Mouse (Mus musculus): ENCODE measurements around the gene Gars.

The Gars gene

GRCm38 (mm10) chr6:55093431-55094146, 55.8 kb downstream of the Gars start:
- in situ Hi-C loops (cut with MboI, MseI), result no loop called here

GRCm38 (mm10) chr6:55098030-55098429, 60.2 kb downstream of the Gars start:
- in situ Hi-C loops (cut with MboI, MseI), result no loop called here

- in situ Hi-C loops (cut with MboI, MseI), result no loop called here
Observed at GRCm38 (mm10) chr6:55098603-55099002, 60.8 kb downstream of the Gars start.

GRCm38 (mm10) chr6:55108358-55108757, 70.6 kb downstream of the Gars start:
- in situ Hi-C loops (cut with MboI, MseI), result no loop called here

- in situ Hi-C loops (cut with MboI, MseI), result no loop called here
Observed at GRCm38 (mm10) chr6:55117325-55118109, 79.7 kb downstream of the Gars start.

GRCm38 (mm10) chr6:55123056-55123455, 85.2 kb downstream of the Gars start:
- in situ Hi-C loops (cut with MboI, MseI), result no loop called here

GRCm38 (mm10) chr6:55126576-55126975, 88.8 kb downstream of the Gars start:
- in situ Hi-C loops (cut with MboI, MseI), result no loop called here

GRCm38 (mm10) chr6:55128391-55128790, 90.6 kb downstream of the Gars start:
- in situ Hi-C loops (cut with MboI, MseI), result no loop called here
